Mouse (Mus musculus): ENCODE data around the gene Etnk2.

Etnk2 gene

GRCm38 (mm10) chr1:133351762-133352161 is 11.6 kb upstream of the Etnk2 start:
- DNase-seq (ENCODE audit: low spot score): no peak

GRCm38 (mm10) chr1:133353371-133353809 is 10.0 kb upstream of the Etnk2 start:
- no peak for DNase-seq (ENCODE audit: low spot score)

- DNase-seq (ENCODE audit: low spot score): no peak
Measured at GRCm38 (mm10) chr1:133355469-133355868, 7.9 kb upstream of the Etnk2 start.

- DNase-seq (ENCODE audit: low spot score): no peak
Measured at GRCm38 (mm10) chr1:133355912-133356311, 7.5 kb upstream of the Etnk2 start.

- DNase-seq (ENCODE audit: low spot score): no peak
Measured at GRCm38 (mm10) chr1:133356330-133356729, 7.0 kb upstream of the Etnk2 start.

- no peak for DNase-seq (ENCODE audit: low spot score)
Measured at GRCm38 (mm10) chr1:133361006-133361405, 2.4 kb upstream of the Etnk2 start.

- no peak for DNase-seq (ENCODE audit: low spot score)
Measured at GRCm38 (mm10) chr1:133362103-133362502, 1.3 kb upstream of the Etnk2 start.

GRCm38 (mm10) chr1:133364022-133364630 is 754 bp downstream of the Etnk2 start:
- no peak for DNase-seq (ENCODE audit: low spot score)

- DNase-seq (ENCODE audit: low spot score): no peak
Measured at GRCm38 (mm10) chr1:133364890-133365289, 1.5 kb downstream of the Etnk2 start.

GRCm38 (mm10) chr1:133366951-133367605 is 3.7 kb downstream of the Etnk2 start:
- no peak for DNase-seq (ENCODE audit: low spot score)

- DNase-seq (ENCODE audit: low spot score): no peak
Measured at GRCm38 (mm10) chr1:133367606-133368488, 4.5 kb downstream of the Etnk2 start.

GRCm38 (mm10) chr1:133368644-133369043 is 5.3 kb downstream of the Etnk2 start:
- DNase-seq (ENCODE audit: low spot score): no peak

- DNase-seq (ENCODE audit: low spot score): no peak
Measured at GRCm38 (mm10) chr1:133370352-133370751, 7.0 kb downstream of the Etnk2 start.

GRCm38 (mm10) chr1:133371431-133371830 is 8.1 kb downstream of the Etnk2 start:
- no peak for DNase-seq (ENCODE audit: low spot score)

GRCm38 (mm10) chr1:133372113-133372512 is 8.7 kb downstream of the Etnk2 start:
- no peak for DNase-seq (ENCODE audit: low spot score)

- DNase-seq (ENCODE audit: low spot score): no peak
Measured at GRCm38 (mm10) chr1:133375696-133376346, 12.4 kb downstream of the Etnk2 start.

- DNase-seq (ENCODE audit: low spot score): no peak
Measured at GRCm38 (mm10) chr1:133377547-133377946, 14.2 kb downstream of the Etnk2 start.

GRCm38 (mm10) chr1:133379254-133379985 is 16.0 kb downstream of the Etnk2 start:
- DNase-seq (ENCODE audit: low spot score): no peak

GRCm38 (mm10) chr1:133379986-133380320 is 16.6 kb downstream of the Etnk2 start:
- no peak for DNase-seq (ENCODE audit: low spot score)

GRCm38 (mm10) chr1:133380347-133381065 is 17.1 kb downstream of the Etnk2 start:
- no peak for DNase-seq (ENCODE audit: low spot score)

GRCm38 (mm10) chr1:133382008-133382407 is 18.6 kb downstream of the Etnk2 start:
- no peak for DNase-seq (ENCODE audit: low spot score)
